Mouse (Mus musculus): ENCODE data around the gene Rps6kc1.

DNA sequence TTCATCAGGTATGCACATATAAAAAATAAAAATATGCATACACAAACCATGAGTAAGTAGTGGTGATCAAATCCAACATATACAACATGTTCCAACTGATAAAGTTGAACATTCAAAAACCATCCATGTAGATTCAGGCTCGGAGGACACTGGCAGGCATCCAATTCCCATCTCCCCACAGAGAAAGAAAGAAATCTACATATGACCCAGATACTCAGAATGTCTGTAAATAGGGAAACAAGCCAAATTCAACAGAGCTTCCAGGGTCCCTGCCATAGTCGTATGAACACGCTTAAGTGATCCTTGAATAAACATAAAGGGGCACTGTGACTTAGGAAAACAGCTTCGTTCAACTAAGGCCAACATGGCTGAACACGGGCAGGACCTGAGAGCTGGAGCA lies 49.9 kb downstream of the Rps6kc1 start:
- no peak for TF ChIP-seq CTCF (IDR thresholded peaks at IDR 0.05; ENCODE audit: borderline replicate concordance, control insufficient read depth, extremely low read depth, insufficient read depth, low read length, poor library complexity)
- TF ChIP-seq POLR2A (IDR thresholded peaks at IDR 0.05; ENCODE audit: control insufficient read depth, extremely low read depth, insufficient read depth, low read length, poor library complexity) = no peak

Data from thymus, adult 2 months (tissue).